Mouse (Mus musculus): ENCODE data around the gene Tgm3.

DNA sequence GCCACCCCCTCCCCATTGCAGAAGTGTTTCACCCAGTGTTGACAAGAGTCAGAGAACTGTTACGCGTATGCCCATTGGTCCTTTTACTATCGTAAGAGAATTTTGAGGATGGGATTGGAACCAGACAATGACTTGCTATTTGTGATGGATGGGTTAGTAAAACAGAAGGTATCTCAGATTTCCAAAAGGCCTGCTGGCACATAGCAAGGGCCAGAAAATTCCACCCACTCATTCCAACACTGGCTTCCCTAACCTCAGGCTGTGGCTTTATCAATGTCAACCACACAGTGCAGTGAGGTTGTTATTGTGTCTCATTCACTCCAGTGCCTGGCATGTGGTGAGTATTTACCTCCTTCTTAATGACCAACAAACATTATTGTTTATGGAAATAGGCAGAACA is 11.5 kb upstream of the Tgm3 start:
- TF ChIP-seq CTCF (IDR thresholded peaks at IDR 0.05; ENCODE audit: low read depth) (no peak), EP300 (IDR thresholded peaks at IDR 0.05; ENCODE audit: low read depth) (no peak)
